Mouse (Mus musculus) kidney, adult 2 months (tissue): ENCODE measurements around the gene Mypn.

ENCODE experiments used
- CTCF ChIP-seq: fragments of 200-500 bp; conservative IDR thresholded peaks from 2 replicates; pipeline ENCODE4 v1.5.1; 2011; ENCODE audit warnings: low read depth, mild to moderate bottlenecking, control low read depth, low read length, moderate library complexity, mixed read lengths; ENCODE audit not compliant: insufficient read depth, insufficient read length
- POLR2A ChIP-seq: fragments of 200-500 bp; IDR thresholded peaks from one replicate; pipeline ENCODE4 v1.6.1; 2011; ENCODE audit warnings: low read depth, low read length, control low read depth

DNA sequence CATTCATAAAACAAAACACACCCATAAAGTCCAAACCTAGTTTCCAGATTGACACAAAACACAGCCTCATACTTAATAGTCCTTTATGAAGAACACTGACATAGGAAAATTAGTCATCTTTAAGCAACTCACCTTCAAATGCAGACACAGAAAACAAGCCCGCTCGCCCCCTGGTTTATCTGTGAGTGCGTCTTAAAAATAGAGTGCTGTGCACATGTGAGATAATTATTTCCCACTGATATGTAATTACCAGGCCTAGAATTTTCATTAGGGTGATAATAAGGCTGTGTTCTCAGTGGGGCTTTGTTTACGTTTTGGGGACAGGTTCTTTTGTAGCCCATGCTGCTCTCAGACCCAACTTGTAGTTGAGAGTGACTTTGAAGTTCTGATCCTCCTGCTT is 4.7 kb downstream of the Mypn start:
- TF ChIP-seq CTCF (no peak), POLR2A (no peak)
